Mouse (Mus musculus) gastrocnemius, adult 2 months (tissue): ENCODE measurements around the gene Hist1h1d. TPM values are rescaled to one million over a fixed set of nuclear protein-coding genes. Genes with fewer than 3 reads are reported as not detected.
A peak's percentile ranks its signal among the peaks of the same experiment; 100 is the strongest.

Source experiments
- DNase-seq: peaks from one replicate; pipeline ENCODE4 v3.0.0; 2022
- H3K27ac ChIP-seq: fragments of 200-600 bp; 2 replicates; pipeline ENCODE4 v1.8.1; 2022; ENCODE audit warnings: mild to moderate bottlenecking
- H3K4me3 ChIP-seq: fragments of 200-600 bp; 2 replicates; pipeline ENCODE4 v1.8.1; 2022; ENCODE audit warnings: mild to moderate bottlenecking, moderate library complexity
- CTCF ChIP-seq: fragments of 200-600 bp; IDR thresholded peaks from 2 replicates; pipeline ENCODE4 v1.8.1; 2022; ENCODE audit warnings: antibody characterized with exemption, mild to moderate bottlenecking, moderate library complexity
- intact Hi-C: fragments of 180-260 bp; cut with DNase I; formaldehyde crosslinking; loops from one replicate; pipeline ENCODE4 v1.15.1; 2025
- total RNA-seq, 2 experiments: library from RNA; stranded (reverse); gene quantifications; 2 replicates each; pipeline ENCODE4 v1.2.3; 2021

Gene Hist1h1d
- total RNA-seq, 2 experiments from 2014 or later: 0.56 to 0.81 TPM

DNA sequence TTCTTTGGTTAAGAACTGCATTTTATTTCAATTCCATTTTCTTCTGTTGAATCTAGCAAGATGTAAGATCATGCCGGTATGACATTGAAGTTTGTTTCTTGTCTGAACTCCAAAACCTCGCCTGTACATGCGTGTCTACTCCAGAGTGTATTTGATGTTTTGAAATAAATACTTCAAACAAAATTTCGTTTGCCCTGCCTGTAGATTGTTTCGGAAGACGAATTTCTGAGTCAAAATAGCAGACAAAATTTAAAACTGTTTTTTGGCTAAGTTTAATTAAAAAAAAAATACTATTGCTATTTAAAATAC, 34.8 kb upstream of the Hist1h1d start:
- TF ChIP-seq CTCF: no peak
- H3K27ac ChIP-seq: peak overlapping the region; percentile 70
- peak overlapping the region; percentile 78 for H3K4me3 ChIP-seq
- no peak for DNase-seq
- intact Hi-C loops: loop anchor here (2.0 to 10.0 kb wide), 3 partner anchors 81 to 1573 kb away; partner anchors contain the start of gene Zfp184

DNA sequence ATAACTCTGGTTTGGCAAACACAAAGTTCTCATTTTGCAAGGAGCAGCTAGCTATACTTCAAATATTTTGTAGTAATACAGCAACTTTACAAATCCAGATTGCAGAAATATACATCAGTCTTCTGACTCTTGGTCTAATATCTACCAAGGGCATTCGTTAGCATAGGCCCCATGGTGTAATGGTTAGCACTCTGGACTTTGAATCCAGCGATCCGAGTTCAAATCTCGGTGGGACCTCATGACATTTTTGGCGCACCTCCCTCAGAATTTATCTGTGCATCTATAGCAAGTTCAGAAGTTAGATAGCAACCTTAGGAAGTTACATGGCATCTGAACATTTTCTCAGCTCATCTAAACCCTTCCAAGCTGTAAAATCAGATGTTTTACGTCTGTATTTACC, 34.2 kb upstream of the Hist1h1d start:
- no peak for TF ChIP-seq CTCF
- H3K4me3 ChIP-seq: peak overlapping the region; percentile 78
- peak overlapping the region; percentile 70 for H3K27ac ChIP-seq
- peak; percentile 64 for DNase-seq
- intact Hi-C loops: loop anchor here (2.0 to 10.0 kb wide), 3 partner anchors 82 to 1574 kb away; partner anchors contain the start of gene Zfp184

DNA sequence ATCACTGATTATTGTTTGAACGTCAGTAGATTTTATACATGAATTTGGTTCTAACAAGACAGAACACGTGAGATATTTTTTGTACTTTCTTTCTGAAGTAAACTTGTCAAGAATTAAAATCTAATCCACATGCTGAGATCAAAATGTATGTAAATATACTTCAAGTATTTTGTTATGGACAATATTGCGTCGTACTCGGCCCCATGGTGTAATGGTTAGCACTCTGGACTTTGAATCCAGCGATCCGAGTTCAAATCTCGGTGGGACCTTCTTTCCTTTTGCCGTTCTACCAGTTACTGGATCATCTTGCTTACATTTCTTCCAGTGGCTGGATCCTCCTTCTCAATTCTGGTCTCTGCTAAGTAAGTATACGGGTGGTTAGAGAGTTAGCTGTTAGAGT, 33.6 kb upstream of the Hist1h1d start:
- H3K4me3 ChIP-seq: peak overlapping the region; percentile 78
- no peak for TF ChIP-seq CTCF
- peak; percentile 71 for DNase-seq
- intact Hi-C loops: loop anchor here (2.0 to 10.0 kb wide), 3 partner anchors 83 to 1575 kb away; partner anchors contain the start of gene Zfp184
- peak overlapping the region; percentile 50 for H3K27ac ChIP-seq

DNA sequence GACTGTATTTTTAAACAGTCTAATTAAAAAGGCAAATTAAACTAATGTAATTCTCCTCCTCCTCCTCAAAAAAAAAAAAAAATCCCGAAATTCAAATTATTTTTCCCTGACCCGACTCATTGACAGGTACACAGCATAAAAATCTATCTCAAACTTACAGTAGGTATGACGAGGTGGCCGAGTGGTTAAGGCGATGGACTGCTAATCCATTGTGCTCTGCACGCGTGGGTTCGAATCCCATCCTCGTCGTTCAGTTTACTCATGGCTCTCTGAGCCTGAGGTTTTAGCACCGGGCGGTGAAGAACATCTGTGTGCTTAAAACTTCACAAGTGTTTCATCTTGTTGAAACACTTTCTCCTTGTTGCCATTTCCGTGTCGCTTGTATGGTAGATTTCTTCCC, 31.4 kb upstream of the Hist1h1d start:
- peak overlapping the region; percentile 47 for H3K4me3 ChIP-seq
- intact Hi-C loops: loop anchor here (5.0 kb wide), 1 partner anchor 76 kb away; no protein-coding TSS in a partner anchor

GRCm38 (mm10) chr13:23523976-23524375, 29.1 kb upstream of the Hist1h1d start:
- intact Hi-C loops: loop anchor here (5.0 kb wide), 1 partner anchor 73 kb away; no protein-coding TSS in a partner anchor
- Histone ChIP-seq H3K27ac (no peak overlapping the region), H3K4me3 (no peak overlapping the region)
- TF ChIP-seq CTCF: no peak
- no peak for DNase-seq

More for the DNA sequence above, 31.4 kb upstream of the Hist1h1d start:
- H3K27ac ChIP-seq: no peak overlapping the region
- no peak for TF ChIP-seq CTCF
- DNase-seq: peak; percentile 76

- Histone ChIP-seq H3K27ac (no peak overlapping the region), H3K4me3 (no peak overlapping the region)
- intact Hi-C loops: loop anchor here (5.0 kb wide), 1 partner anchor 73 kb away; no protein-coding TSS in a partner anchor
- peak; percentile 76 for DNase-seq
- peak; percentile 97 for TF ChIP-seq CTCF
These were observed 28.4 kb upstream of the Hist1h1d start for GRCm38 (mm10) chr13:23524654-23525053.

- intact Hi-C loops: no loop called here
- Histone ChIP-seq H3K4me3 (peak overlapping the region; percentile 73), H3K27ac (no peak overlapping the region)
- DNase-seq: no peak
- TF ChIP-seq CTCF: no peak
These were observed 27.2 kb upstream of the Hist1h1d start for GRCm38 (mm10) chr13:23525901-23526300.

DNA sequence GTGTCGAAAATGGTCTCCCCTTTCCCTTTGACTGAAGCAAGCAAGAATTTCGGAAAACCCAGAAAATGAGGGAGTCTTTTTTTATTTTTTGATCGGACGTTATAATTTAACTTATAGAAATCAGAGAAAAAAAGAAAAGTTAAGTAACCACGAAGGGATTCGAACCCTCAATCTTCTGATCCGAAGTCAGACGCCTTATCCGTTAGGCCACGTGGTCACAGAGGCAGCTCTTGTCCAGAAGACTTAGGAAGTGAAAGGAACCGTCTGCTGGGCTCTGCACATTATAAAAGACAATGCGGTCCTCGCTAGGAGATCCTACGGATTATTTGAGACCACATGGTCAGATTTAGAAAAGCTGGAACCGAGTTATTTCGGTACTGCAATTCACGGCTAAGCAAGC, 26.8 kb upstream of the Hist1h1d start:
- Histone ChIP-seq H3K4me3 (peak overlapping the region; percentile 73), H3K27ac (peak overlapping the region; percentile 20; the same call in 1 of the 2 replicates)
- no peak for TF ChIP-seq CTCF
- intact Hi-C loops: no loop called here
- DNase-seq: peak; percentile 85

- intact Hi-C loops: no loop called here
- no peak overlapping the region for H3K27ac ChIP-seq
- DNase-seq: no peak
- H3K4me3 ChIP-seq: no peak overlapping the region
- no peak for TF ChIP-seq CTCF
These were observed 24.1 kb upstream of the Hist1h1d start for GRCm38 (mm10) chr13:23529005-23529404.

DNA sequence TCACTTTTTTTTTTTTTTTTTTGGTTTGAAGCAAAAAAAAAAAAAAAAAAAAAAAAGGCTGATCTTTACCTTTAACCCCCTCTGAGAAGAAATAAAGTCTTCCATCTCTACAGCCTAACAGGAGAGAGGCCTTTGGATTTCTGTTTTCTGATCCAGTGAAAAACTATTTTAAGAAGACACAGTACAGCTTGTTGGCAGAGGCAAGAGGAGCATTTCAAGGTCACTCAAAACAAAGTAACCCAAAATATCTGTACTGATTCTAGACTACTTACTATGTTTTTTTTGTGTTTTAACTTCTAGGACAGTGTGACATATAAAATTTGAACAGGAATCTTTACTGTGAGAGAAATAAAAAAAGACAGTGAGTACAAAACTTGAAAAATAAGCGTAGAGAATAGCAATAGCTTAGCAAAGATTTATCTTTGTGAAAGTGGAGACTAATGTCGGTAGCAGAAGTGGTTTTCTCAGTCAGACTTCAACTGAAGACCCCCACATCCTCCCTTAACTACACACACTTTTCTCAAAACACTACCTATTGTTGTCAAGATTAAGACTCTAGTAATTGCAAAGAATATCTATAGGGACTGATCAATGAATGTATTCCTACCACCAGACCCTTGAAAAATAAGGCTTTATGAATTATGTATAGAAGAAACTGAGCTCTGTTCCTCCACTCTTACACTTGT, 23.4 kb upstream of the Hist1h1d start:
- intact Hi-C loops: loop anchor here (5.0 kb wide), 2 partner anchors 53 to 1817 kb away; partner anchors contain the start of gene Hist1h4d
- Histone ChIP-seq H3K27ac (peak overlapping the region; percentile 95), H3K4me3 (peak overlapping the region; percentile 91)
- TF ChIP-seq CTCF: no peak
- no peak for DNase-seq

DNA sequence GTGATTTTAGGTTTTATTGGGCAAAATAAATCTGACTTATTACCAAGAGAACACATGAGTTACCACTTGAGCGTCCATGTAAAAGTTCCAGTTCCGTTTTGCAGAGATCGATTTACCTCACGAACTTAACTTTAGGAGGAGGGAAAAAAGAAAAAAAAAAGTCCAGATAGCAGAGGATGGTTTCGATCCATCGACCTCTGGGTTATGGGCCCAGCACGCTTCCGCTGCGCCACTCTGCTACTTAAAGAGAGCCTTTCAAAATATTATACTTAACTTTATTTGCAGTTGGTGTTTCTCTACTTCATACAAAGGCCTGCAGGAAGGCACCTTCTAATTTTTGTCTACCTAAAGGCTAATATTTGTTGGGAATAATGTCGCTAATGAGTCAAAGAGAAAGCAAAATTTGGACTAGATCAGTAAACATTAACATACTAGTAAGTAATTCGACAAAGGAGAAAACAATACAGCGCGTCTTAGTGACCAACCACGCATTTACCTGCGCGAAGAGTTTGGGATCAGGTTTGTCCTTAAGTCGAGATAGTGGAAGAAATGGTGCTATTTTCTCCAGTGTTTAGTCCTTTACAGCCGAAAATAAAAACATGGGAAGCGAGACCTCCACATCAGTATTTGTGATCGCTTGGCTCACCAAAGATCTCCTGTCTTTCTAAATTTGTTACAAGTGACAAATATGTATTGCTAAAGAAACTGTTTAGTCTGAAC, 22.7 kb upstream of the Hist1h1d start:
- intact Hi-C loops: loop anchor here (5.0 kb wide), 2 partner anchors 52 to 1818 kb away; partner anchors contain the start of gene Hist1h4d
- TF ChIP-seq CTCF: no peak
- Histone ChIP-seq H3K4me3 (peak overlapping the region; percentile 91), H3K27ac (peak overlapping the region; percentile 95)
- peak; percentile 59 for DNase-seq

- Histone ChIP-seq H3K4me3 (peak within 1 kb of the TSS; percentile 91), H3K27ac (peak within 1 kb of the TSS; percentile 95)
- intact Hi-C loops: loop anchor here (5.0 kb wide), 2 partner anchors 51 to 1819 kb away; partner anchors contain the start of gene Hist1h4d
- no peak for TF ChIP-seq CTCF
- peak; percentile 92 for DNase-seq
These were observed 21.9 kb upstream of the Hist1h1d start, which contains the start of gene Hist1h4h for GRCm38 (mm10) chr13:23530901-23531875. Gene Hist1h4h (plus strand): TSS chr13:23531050.
